Mouse (Mus musculus): ENCODE measurements around the gene Lrrc58. TPM values are rescaled to one million over a fixed set of nuclear protein-coding genes. Genes with fewer than 3 reads are reported as not detected.

The Lrrc58 gene
- polyA plus RNA-seq, 1 experiment: 32.8 TPM

DNA sequence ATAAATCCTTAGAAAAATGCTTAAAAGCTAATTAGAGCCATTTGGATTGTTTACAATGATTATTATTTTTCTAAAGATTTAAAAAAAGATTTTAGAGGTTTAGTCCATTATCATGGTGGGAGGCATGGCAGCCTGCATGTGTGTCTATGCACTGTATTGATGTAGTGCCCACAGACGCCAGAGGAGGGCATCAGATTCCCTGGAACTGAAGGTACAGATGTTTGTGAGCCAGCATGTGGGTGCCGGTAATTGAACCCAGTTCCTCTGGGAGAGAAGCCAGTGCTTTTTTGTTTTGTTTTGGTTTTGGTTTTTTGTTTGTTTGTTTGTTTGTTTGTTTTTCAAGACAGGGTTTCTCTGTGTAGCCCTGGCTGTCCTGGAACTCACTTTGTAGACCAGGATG lies 61.4 kb downstream of the Lrrc58 start:
- Histone ChIP-seq H3K4me3 (replicated peaks; ENCODE audit: insufficient read depth, low read depth, low read length) (no peak overlapping the region), H3K27ac (ENCODE audit: insufficient read depth, low read length) (no peak overlapping the region), H3K4me1 (ENCODE audit: control insufficient read depth, insufficient read depth, low read length) (no peaks in the 10 kb centered on the region), H3K27me3 (ENCODE audit: control insufficient read depth, insufficient read depth, low read length) (no peaks in the 10 kb centered on the region)
- no peak for TF ChIP-seq POLR2A (IDR thresholded peaks at IDR 0.05; ENCODE audit: borderline replicate concordance, insufficient read depth, low read length)
- TF ChIP-seq CTCF (IDR thresholded peaks at IDR 0.05; ENCODE audit: borderline replicate concordance, insufficient read depth, low read depth, low read length): no peak
- no peak for DNase-seq
- WGBS: 95% methylated on average over 2 of the region's 2 CpGs

GRCm38 (mm10) chr16:37934932-37935331 lies 66.7 kb downstream of the Lrrc58 start:
- Histone ChIP-seq H3K4me3 (replicated peaks; ENCODE audit: insufficient read depth, low read depth, low read length) (no peak overlapping the region), H3K4me1 (ENCODE audit: control insufficient read depth, insufficient read depth, low read length) (no peaks in the 10 kb centered on the region), H3K27ac (ENCODE audit: insufficient read depth, low read length) (no peak overlapping the region), H3K27me3 (ENCODE audit: control insufficient read depth, insufficient read depth, low read length) (no peaks in the 10 kb centered on the region)
- TF ChIP-seq POLR2A (IDR thresholded peaks at IDR 0.05; ENCODE audit: borderline replicate concordance, insufficient read depth, low read length): no peak
- TF ChIP-seq CTCF (IDR thresholded peaks at IDR 0.05; ENCODE audit: borderline replicate concordance, insufficient read depth, low read depth, low read length): no peak
- no peak for DNase-seq
- WGBS: 87% methylated on average over 2 of the region's 2 CpGs

DNA sequence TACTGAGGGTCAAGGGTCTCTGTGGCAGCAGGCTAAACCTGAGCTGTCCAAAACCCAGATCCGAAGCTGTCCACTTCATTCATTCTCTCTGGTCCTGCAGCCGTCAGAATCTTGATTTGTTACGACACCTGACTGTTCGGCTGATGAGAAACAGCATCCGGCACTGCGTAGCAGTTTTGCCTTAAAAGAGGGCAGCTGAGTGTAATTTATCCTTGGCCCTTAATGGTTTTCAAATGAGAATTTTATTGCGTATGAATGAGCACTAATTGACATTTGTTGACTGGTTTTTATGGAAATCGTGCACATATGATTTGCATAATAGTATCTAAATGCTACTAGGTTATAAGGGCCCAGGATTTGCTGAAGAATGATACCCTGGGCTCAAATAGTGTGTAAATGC lies 69.1 kb downstream of the Lrrc58 start:
- Histone ChIP-seq H3K27ac (ENCODE audit: insufficient read depth, low read length) (no peak overlapping the region), H3K4me1 (ENCODE audit: control insufficient read depth, insufficient read depth, low read length) (no peaks in the 10 kb centered on the region), H3K4me3 (replicated peaks; ENCODE audit: insufficient read depth, low read depth, low read length) (no peak overlapping the region), H3K27me3 (ENCODE audit: control insufficient read depth, insufficient read depth, low read length) (no peaks in the 10 kb centered on the region)
- no peak for DNase-seq
- TF ChIP-seq CTCF (IDR thresholded peaks at IDR 0.05; ENCODE audit: borderline replicate concordance, insufficient read depth, low read depth, low read length) (no peak), POLR2A (IDR thresholded peaks at IDR 0.05; ENCODE audit: borderline replicate concordance, insufficient read depth, low read length) (no peak)
- 80% methylated on average over 8 of the region's 8 CpGs for WGBS

Other genes starting within 250 kb of the Lrrc58 start
- gene Ndufb4, start 213.9 kb upstream of the Lrrc58 start, polyA plus RNA-seq (2012; rRNA removed): 95.8 and 99.2 TPM in 2 replicates
- 26.9 and 35.2 TPM in 2 replicates for gene Fstl1, start 91.5 kb upstream of the Lrrc58 start, polyA plus RNA-seq (2012; rRNA removed)
- 0.15 and 0.21 TPM in 2 replicates for gene Gm36028, start 7.2 kb upstream of the Lrrc58 start, polyA plus RNA-seq (2012; rRNA removed)
- gene Gpr156, start 48.1 kb downstream of the Lrrc58 start, polyA plus RNA-seq (2012; rRNA removed): 0.51 and 0.54 TPM in 2 replicates
- gene Gsk3b, start 220.6 kb downstream of the Lrrc58 start, polyA plus RNA-seq (2012; rRNA removed): 46.3 and 48.7 TPM in 2 replicates